Mouse (Mus musculus) megakaryocyte, embryonic 14.5 days (primary cell): ENCODE measurements around the gene Mfap1b.

Experiments
- FLI1 ChIP-seq: IDR thresholded peaks from 2 replicates; pipeline ENCODE4 v1.6.1; 2012; ENCODE audit warnings: low read length, inconsistent platforms, mixed read lengths
- GATA1 ChIP-seq: IDR thresholded peaks from 3 replicates; pipeline ENCODE4 v1.6.1; 2012; ENCODE audit warnings: mixed read lengths, low read length, inconsistent platforms, borderline replicate concordance

- TF ChIP-seq FLI1 (no peak), GATA1 (no peak)
These were observed 48.0 kb downstream of the Mfap1b start for GRCm38 (mm10) chr2:121425890-121426289.
